Mouse (Mus musculus): ENCODE measurements at regions not wholly inside any gene's neighbourhood (a gene's known extent, or its start where the extent isn't known, plus 50 kb on each side); places are given as distances from the start of the nearest gene placed in this dataset.
"Not testable (repeated sequence)": the region's sequence is repeated elsewhere in the genome, so short reads cannot be mapped to it uniquely, and the experiment has no call there.

GRCm38 (mm10) chr6:37696074-37696473 lies 166.1 kb downstream of the Akr1d1 start:
- no peak for DNase-seq (ENCODE audit: low read depth)

DNA sequence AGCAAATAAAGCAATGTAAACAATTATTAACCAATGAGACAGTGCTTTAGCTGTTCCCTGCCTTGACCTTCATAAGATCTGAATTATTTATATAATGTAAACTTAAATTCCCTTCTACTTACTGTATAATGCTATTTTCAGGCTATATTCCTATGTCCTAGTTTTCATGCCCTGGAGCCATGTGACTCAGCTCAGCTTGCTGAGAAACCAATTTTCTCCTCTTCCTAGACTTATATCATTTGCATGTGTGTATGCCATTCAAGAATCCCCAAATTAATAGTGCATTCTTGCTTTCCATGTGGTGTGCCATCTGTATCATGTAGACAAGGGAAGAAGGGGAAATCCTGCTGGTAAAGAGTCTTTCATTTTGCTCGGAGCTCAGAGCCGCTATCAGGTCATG lies 166.7 kb upstream of the Trim24 start:
- DNase-seq (ENCODE audit: low read depth): no peak

GRCm38 (mm10) chr6:37705733-37706145 lies 164.9 kb upstream of the Trim24 start:
- DNase-seq (ENCODE audit: low read depth): peak; percentile 28

DNA sequence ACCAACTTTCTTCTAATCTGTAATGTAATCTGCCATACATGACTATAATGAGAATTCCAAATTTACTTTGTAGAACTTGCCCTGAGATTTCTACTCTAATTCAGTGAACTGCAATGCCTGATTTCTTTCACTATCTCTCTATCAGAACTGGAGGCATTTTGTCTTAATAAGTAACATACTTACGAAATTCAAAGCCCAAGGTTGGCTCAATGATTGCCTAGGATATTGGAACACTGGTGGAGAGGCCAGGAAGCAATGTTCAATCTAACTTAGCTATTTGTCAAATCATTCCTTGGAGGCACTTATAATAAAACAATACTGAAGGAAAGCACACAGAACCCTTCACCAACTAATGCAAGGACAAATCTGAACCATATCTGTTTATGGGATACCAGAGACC lies 162.9 kb upstream of the Trim24 start:
- not testable (repeated sequence) for DNase-seq (ENCODE audit: low read depth)

- DNase-seq (ENCODE audit: low read depth): no peak
Measured at GRCm38 (mm10) chr6:37711766-37712165, 158.8 kb upstream of the Trim24 start.

DNA sequence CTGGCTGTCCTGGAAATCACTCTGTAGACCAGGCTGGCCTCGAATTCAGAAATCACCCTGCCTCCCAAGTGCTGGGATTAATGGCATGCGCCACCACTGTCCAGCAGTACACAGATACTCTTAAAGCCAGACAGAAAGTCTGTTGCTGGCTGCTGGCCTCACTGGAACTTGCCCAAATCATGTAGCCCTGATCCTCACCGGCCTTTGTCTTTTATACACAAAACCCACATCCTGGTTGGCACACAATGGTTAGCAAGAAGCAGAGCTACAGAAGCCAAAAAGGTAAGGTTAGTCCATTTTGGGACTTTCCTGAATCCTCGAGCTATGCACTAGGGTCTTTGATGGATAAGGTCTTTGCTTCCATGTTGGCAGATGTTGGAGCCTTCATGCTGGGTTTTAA lies 157.2 kb upstream of the Trim24 start:
- DNase-seq (ENCODE audit: low read depth): peak; percentile 48

- peak; percentile 77 for DNase-seq (ENCODE audit: low read depth)
Measured at GRCm38 (mm10) chr6:37714223-37714928, 156.2 kb upstream of the Trim24 start.

- no peak for DNase-seq (ENCODE audit: low read depth)
Measured at GRCm38 (mm10) chr6:37721736-37722135, 148.9 kb upstream of the Trim24 start.

DNA sequence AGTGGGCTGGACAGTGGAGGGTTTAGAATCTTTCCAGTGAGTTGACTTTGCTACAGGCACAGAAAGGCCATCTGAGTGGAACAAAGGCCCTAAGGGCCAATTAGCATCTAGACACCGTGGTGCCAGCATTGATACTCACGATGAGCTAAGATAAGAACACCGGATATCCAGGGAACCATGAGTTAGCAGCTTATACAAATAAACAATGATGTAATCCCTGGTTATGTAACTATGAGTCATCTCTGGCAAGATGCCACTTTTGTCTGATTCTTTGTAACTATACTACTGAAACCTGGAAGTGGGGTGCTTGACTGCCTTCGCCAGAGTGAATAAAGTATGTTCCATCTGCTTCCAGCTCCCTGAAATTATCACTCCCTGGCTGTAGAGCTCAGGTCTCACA lies 147.3 kb upstream of the Trim24 start:
- DNase-seq (ENCODE audit: low read depth): peak; percentile 88

GRCm38 (mm10) chr6:37724240-37724639 lies 146.4 kb upstream of the Trim24 start:
- DNase-seq (ENCODE audit: low read depth): no peak

- no peak for DNase-seq (ENCODE audit: low read depth)
Measured at GRCm38 (mm10) chr6:37728621-37729020, 142.0 kb upstream of the Trim24 start.

GRCm38 (mm10) chr6:37729165-37729564 lies 141.4 kb upstream of the Trim24 start:
- no peak for DNase-seq (ENCODE audit: low read depth)

DNA sequence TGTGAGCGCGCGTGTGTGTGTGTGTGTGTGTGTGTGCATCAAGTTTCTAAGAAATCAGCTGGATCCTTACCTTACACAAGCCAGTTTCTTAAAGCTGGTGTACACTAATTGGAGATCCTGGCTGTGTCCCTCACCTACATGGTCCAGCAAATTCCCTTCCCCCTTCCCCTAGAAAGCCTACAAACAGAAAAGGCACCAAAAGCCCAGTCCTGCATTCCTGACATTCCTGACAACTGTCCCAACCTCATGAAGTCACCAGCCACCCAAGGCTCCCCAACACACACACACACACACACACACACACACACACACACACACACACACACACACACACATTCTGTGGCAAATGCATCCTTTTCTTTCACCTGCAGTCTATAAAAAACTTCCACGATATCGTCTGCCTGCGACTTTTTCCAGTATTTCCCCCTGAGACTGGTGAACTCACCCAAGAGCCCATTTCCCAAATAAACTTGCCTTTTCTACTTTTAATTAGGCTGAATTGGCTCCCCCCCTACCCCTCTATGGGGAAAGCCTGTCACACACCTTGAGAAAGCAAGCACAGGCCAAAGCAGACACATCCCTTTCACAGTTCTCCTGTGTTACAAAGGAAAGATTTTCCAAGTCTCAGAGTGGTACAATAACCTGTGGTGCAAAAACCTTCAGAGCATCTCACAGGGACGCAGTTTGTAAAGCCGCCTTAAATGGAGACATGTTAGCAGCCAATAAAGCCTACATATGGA lies 139.9 kb upstream of the Trim24 start:
- DNase-seq (ENCODE audit: low read depth): no peak

- DNase-seq (ENCODE audit: low read depth): peak; percentile 98
Measured at GRCm38 (mm10) chr6:37732385-37732784, 138.2 kb upstream of the Trim24 start.

DNA sequence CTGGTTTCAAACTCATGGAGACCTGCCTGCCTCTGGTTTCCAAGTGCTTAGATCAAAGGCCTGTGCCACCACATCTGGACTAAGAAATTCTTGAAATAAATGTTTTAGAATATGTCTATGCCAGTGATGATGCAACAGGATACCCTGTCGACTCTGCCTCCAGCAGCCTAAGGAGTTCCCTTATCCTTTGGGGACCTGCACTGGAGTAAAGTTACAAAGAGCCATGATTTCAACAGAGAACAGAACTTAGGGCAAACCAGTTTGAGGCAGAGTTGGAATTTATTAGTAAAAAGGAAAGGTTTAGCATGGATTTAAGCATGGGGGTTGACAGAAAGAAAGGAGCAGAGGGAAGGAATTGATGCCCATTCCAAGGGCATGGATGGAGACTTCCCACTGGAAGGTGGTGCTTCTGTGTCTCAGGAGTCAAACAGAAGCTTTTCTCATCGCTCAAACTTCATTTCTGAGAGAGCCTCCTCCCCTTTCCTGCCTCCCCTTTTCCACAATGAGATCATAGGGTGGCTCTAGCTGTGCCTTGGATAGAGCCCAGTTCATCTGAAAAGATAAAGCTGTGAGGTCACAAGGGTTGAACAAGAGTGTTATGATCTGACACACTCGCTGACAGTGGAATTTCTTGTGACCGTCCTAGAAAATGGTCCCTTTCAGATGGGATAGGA lies 135.2 kb upstream of the Trim24 start:
- peak; percentile 26 for DNase-seq (ENCODE audit: low read depth)

DNA sequence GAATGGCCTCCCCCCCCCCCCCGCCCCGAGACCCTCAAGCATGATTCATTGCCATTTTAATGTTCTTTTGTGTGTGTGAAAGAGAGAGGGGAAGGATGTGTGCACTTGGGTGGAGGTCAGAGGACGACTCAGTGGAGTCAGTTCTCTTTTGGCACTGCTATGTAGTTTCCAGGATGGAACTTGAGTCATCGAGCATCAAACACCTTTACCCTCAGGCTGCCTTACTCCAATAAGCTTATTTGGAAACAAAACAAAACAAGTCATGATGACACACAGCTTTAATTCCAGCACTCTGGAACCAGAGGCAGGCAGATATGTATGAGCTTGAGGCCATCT lies 134.7 kb upstream of the Trim24 start:
- DNase-seq (ENCODE audit: low read depth): no peak

DNA sequence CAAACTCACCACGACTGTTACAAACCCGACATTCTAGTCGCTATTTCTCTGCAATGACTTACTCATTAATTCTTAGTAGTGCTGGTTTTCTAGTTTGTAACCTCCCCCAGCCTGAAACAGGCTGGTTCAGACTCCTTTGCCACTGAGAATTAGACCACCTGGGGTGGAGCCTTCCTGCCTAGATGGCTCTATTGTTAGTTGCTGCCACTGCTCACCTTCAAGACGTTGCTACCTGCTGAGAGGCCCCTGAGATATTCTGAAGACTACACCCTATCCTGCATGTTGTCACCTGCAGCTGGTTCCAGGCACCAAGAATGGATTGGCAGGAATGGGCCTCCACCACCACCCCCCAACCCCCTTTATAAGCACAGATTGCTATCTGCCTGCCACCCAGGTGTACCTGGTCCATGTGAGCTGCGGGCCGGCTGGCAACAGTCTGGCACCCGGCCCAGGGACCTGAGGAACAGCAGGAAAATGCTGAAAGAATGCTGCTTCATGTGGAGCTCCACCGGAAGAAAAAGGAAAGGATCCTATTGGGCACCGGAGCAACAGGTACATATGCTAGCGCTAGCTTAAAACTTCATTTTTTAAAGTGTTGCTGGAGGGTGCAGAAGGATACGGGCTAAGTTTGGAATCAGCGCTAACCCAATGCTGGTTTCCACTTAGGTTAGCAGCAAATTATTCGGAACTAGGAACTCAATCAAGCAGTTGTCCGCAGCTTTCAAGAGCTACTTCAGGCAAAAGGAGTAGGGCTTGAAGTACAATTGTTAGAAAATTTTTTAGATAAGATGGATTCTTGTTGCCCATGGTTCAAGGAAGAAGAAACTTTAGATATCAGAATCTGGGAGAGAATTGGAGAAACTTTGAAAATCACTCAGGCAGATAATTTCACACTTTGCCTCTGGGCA lies 129.4 kb upstream of the Trim24 start:
- DNase-seq (ENCODE audit: low read depth): no peak

GRCm38 (mm10) chr6:37741916-37742315 lies 128.7 kb upstream of the Trim24 start:
- DNase-seq (ENCODE audit: low read depth): not testable (repeated sequence)

- DNase-seq (ENCODE audit: low read depth): peak; percentile 57
Measured at GRCm38 (mm10) chr6:37744679-37745078, 125.9 kb upstream of the Trim24 start.

GRCm38 (mm10) chr6:37745393-37746100 lies 125.1 kb upstream of the Trim24 start:
- no peak for DNase-seq (ENCODE audit: low read depth)

- not testable (repeated sequence) for DNase-seq (ENCODE audit: low read depth)
Measured at GRCm38 (mm10) chr6:37747793-37748192, 122.8 kb upstream of the Trim24 start.

All from 416B (cell line).